Comparison of ENCODE assay signal across 9 mouse cellular contexts in the genomic region with DNA sequence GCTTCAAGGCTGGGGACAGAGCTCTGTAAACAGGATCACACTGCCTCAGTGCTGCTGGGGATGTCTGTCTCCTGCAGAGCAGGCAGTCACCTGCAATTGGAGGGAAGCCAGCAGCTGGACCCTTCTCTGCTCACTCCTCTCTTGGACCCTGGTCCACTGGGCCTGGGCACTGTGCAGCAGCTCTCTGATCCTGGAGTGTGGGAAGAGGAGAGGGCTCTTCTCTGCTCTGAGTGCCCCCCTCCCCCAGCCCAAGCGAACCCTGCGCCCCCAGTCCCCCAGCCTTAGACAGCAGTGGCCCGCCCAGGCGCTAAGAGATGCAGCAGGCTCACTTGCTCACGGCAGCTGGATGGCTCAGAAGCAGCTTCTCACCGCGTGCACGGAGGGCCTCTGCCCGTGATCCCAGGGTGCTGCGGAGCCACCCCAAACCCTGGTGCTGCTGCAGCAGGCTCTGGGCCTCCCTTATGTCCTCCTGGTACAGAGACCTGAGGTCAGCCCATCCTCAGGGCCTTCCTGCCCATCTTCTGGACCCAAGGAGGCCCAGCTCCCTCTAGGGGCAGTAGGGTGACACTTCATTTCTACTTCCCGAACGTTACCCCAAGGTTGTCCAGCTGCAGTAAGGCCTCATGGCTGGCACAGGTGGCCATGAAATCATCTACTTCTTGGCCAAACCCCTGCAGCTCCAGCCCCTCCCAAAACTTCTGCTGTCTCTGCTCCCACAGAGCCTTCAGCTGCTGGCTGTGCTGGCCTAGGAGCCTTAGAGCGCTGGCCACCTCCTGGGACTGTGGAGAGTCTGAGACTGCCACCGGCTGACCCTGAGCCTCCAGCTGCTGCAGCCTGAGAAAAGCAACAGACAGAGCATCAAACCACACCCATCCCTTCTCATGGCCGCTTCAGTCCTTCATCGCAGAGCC. TPM values are rescaled to one million over a fixed set of nuclear protein-coding genes. Genes with fewer than 3 reads are reported as not detected.
DNase-seq lines count a peak whose midpoint lies in the region; ATAC-seq and TF ChIP-seq lines count a peak whose summit lies in the region.
"Had no signal": no experiment of that assay in that cellular context is flagged by ENCODE, and none has a peak within 500 bp of the region (broad histone marks: within the 10 kb centered on the region; RNA-seq: fewer than 3 reads in every experiment).

No protein-coding gene starts in this region.

- 45% methylated on average over 16 of the region's 16 CpGs for WGBS in intestine, postnatal 0 days

- peak; percentile 34 for DNase-seq in kidney, adult 18-20 months
- DNase-seq in kidney, adult 11 months: no peak
- DNase-seq in adrenal gland, postnatal 36 days: peak; percentile 49 to 66
- peak; percentile 39 for DNase-seq in lung, postnatal 25 days (ENCODE audit: low spot score)
- DNase-seq in splenic B cell, adult 2 months (ENCODE audit: low read depth, low spot score): peak; percentile 31
- DNase-seq in layer of hippocampus, adult 18-20 months (ENCODE audit: low spot score in 2 of 2): no peak

- no peaks in the 10 kb centered on the region for H3K4me1 ChIP-seq in embryonic fibroblast, embryonic 13.5 days (ENCODE audit: control insufficient read depth, insufficient read depth, low read length)
- no peaks in the 10 kb centered on the region; the same call in 1 of the 2 replicates for H3K4me1 ChIP-seq in intestine, postnatal 0 days (replicated peaks; ENCODE audit: control insufficient read depth, insufficient read depth, low read length)

- H3K36me3 ChIP-seq in intestine, postnatal 0 days (ENCODE audit: control insufficient read depth, insufficient read depth): no peaks in the 10 kb centered on the region
- no peaks in the 10 kb centered on the region for H3K36me3 ChIP-seq in splenic B cell, adult 2 months (ENCODE audit: control insufficient read depth, insufficient read depth, low read length, poor library complexity, severe bottlenecking)

- no peak for TF ChIP-seq POLR2A in embryonic fibroblast, embryonic 13.5 days (IDR thresholded peaks at IDR 0.05; ENCODE audit: low read depth, low read length)

- no peak overlapping the region for H3K4me3 ChIP-seq in embryonic fibroblast, embryonic 13.5 days (ENCODE audit: insufficient read depth, low read length)
- no peak overlapping the region for H3K4me3 ChIP-seq in intestine, postnatal 0 days (ENCODE audit: low read depth, low read length)

- no peak overlapping the region for H3K27ac ChIP-seq in embryonic fibroblast, embryonic 13.5 days (ENCODE audit: insufficient read depth, low read length)
- H3K27ac ChIP-seq in intestine, postnatal 0 days (ENCODE audit: low read depth, low read length): no peak overlapping the region
- H3K27ac ChIP-seq: macrophage had no signal

- H3K4me2 ChIP-seq in intestine, postnatal 0 days (replicated peaks; ENCODE audit: low read depth): no peak overlapping the region

- peak; percentile 59; the same call in 1 of the 2 replicates for TF ChIP-seq CTCF in embryonic fibroblast, embryonic 13.5 days (IDR thresholded peaks at IDR 0.05; ENCODE audit: borderline replicate concordance, insufficient read depth, low read length)
- TF ChIP-seq CTCF in intestine, postnatal 0 days (IDR thresholded peaks at IDR 0.05; ENCODE audit: low read depth): peak; percentile 91

- ATAC-seq in intestine, postnatal 0 days: no peak

- no peak overlapping the region for H3K9ac ChIP-seq in intestine, postnatal 0 days (ENCODE audit: low read depth, low read length)

- no peaks in the 10 kb centered on the region for H3K27me3 ChIP-seq in intestine, postnatal 0 days (replicated peaks; ENCODE audit: control insufficient read depth, insufficient read depth, low read length)
- no peaks in the 10 kb centered on the region for H3K27me3 ChIP-seq in splenic B cell, adult 2 months (ENCODE audit: control insufficient read depth, insufficient read depth, low read length, poor library complexity, severe bottlenecking)

- H3K9me3 ChIP-seq in intestine, postnatal 0 days (ENCODE audit: control insufficient read depth): no peaks in the 10 kb centered on the region

RNA-seq across cellular contexts. Expression of gene Pla2g4b, which starts 35.6 kb away (rescaled TPM):
- total RNA-seq in adrenal gland, postnatal 36 days (2021): 1 to 10 TPM; 1.9 to 2.3 TPM
- polyA plus RNA-seq in embryonic fibroblast, embryonic 13.5 days (2011; ENCODE audit: insufficient read length, low read depth, missing spikeins): 1.9 and 3.7 TPM in 2 replicates
- polyA plus RNA-seq in intestine, postnatal 0 days (2015; fragmentation: Nextera tagmentation; extraction: Ambion mirVana): 0.81 and 0.99 TPM in 2 replicates
- 1 to 10 TPM; 3.9 to 4.1 TPM for total RNA-seq in layer of hippocampus, adult 18-20 months (2021)

RNA-seq across cellular contexts. Expression of gene Gm28042, which starts 41.5 kb away (rescaled TPM):
- under 1 TPM; 0.72 to 0.89 TPM for total RNA-seq in adrenal gland, postnatal 36 days (2021)
- polyA plus RNA-seq in embryonic fibroblast, embryonic 13.5 days (2011; ENCODE audit: insufficient read length, low read depth, missing spikeins): 0.53 and 3.4 TPM in 2 replicates
- polyA plus RNA-seq in intestine, postnatal 0 days (2015; fragmentation: Nextera tagmentation; extraction: Ambion mirVana): 1.3 TPM in 2 replicates
- 1 to 10 TPM; 1.7 to 2.0 TPM for total RNA-seq in layer of hippocampus, adult 18-20 months (2021)
- polyA plus RNA-seq: macrophage had no signal

RNA-seq across cellular contexts. Expression of gene Jmjd7, which starts 41.5 kb away (rescaled TPM):
- total RNA-seq in adrenal gland, postnatal 36 days (2021): 1 to 10 TPM; 7.1 to 9.1 TPM
- 4.4 and 6.3 TPM in 2 replicates for polyA plus RNA-seq in embryonic fibroblast, embryonic 13.5 days (2011; ENCODE audit: insufficient read length, low read depth, missing spikeins)
- polyA plus RNA-seq in intestine, postnatal 0 days (2015; fragmentation: Nextera tagmentation; extraction: Ambion mirVana): 8.9 and 9.1 TPM in 2 replicates
- total RNA-seq in layer of hippocampus, adult 18-20 months (2021): 1 to 10 TPM; 4.3 to 7.3 TPM

Comparison
In these comparisons a context has a peak if more than half of its experiments do, and no peak if none do; other contexts are left out.
1. DNase-seq: peak in kidney, adult 18-20 months (single experiment), adrenal gland, postnatal 36 days (2 of 2), lung, postnatal 25 days (single experiment) and splenic B cell, adult 2 months (single experiment); none in kidney, adult 11 months (single experiment) and layer of hippocampus, adult 18-20 months (0 of 2).